Mouse (Mus musculus): Measurements from ENCODE around the gene Rnf38.

DNA sequence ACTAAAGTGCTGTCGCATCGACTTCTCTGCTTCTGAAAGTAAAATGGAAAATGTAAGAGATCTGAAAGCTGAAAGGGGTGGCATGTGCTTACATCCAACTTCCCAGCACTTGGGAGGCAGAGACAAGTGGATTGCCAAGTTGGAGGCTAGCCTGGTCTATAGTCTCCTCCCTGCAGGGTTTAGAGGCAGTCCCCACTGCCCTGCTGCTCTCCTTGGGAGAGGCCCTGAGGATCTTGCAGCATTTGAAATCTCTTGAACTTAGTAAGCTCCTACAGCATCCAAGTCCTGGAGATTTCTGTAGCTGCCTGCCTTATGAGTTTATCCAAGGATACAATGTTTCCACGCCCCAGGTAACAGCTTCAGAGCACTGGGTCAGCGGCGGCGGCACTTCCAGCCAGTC, 125.3 kb downstream of the Rnf38 start:
- TF ChIP-seq CTCF (IDR thresholded peaks at IDR 0.05; ENCODE audit: low read depth), result no peak
- TF ChIP-seq EP300 (IDR thresholded peaks at IDR 0.05; ENCODE audit: low read depth), result no peak

All from liver, postnatal 0 days (tissue).